Mouse (Mus musculus) heart, adult 2 months (tissue): ENCODE data around the gene Pxmp4. TPM values are rescaled to one million over a fixed set of nuclear protein-coding genes. Genes with fewer than 3 reads are reported as not detected.

Experiments used
- DNase-seq, 2 experiments: peaks; one replicate each; pipeline ENCODE4 v3.0.0; 2021
- H3K27ac ChIP-seq: fragments of 200-600 bp; 2 replicates; pipeline ENCODE4 v1.8.1; 2022
- H3K27me3 ChIP-seq: fragments of 200-500 bp; 2 replicates; pipeline ENCODE4 v1.6.1; 2012; ENCODE audit warnings: mild to moderate bottlenecking, low read length, inconsistent platforms, mixed read lengths; ENCODE audit not compliant: control insufficient read depth, insufficient read depth
- H3K36me3 ChIP-seq: fragments of 200-500 bp; 2 replicates; pipeline ENCODE4 v1.6.1; 2012; ENCODE audit warnings: low read length, inconsistent platforms; ENCODE audit not compliant: control insufficient read depth, insufficient read depth
- H3K4me1 ChIP-seq: fragments of 200-500 bp; 2 replicates; pipeline ENCODE4 v1.6.1; 2011; ENCODE audit warnings: low read length; ENCODE audit not compliant: control insufficient read depth, insufficient read depth
- H3K4me3 ChIP-seq: fragments of 200-600 bp; 2 replicates; pipeline ENCODE4 v1.8.1; 2022
- H3K79me2 ChIP-seq: fragments of 200-500 bp; replicated peaks from 2 replicates; pipeline ENCODE4 v1.6.1; 2012; ENCODE audit warnings: mild to moderate bottlenecking, inconsistent platforms, low read length, moderate library complexity, mixed read lengths; ENCODE audit not compliant: control insufficient read depth, insufficient read depth
- H3K9ac ChIP-seq: fragments of 200-500 bp; 2 replicates; pipeline ENCODE4 v1.6.1; 2012; ENCODE audit warnings: low read depth, mild to moderate bottlenecking, control low read depth, inconsistent platforms, low read length, mixed read lengths
- CTCF ChIP-seq: fragments of 200-600 bp; IDR thresholded peaks from 2 replicates; pipeline ENCODE4 v1.8.1; 2022; ENCODE audit warnings: antibody characterized with exemption, mild to moderate bottlenecking, moderate library complexity
- EP300 ChIP-seq: fragments of 200-500 bp; IDR thresholded peaks from 2 replicates; pipeline ENCODE4 v1.6.1; 2011; ENCODE audit warnings: low read depth, low read length, control low read depth; ENCODE audit not compliant: insufficient read depth
- POLR2A ChIP-seq: fragments of 200-500 bp; IDR thresholded peaks from 2 replicates; pipeline ENCODE4 v1.6.1; 2011; ENCODE audit warnings: mild to moderate bottlenecking, low read depth, low read length, control low read depth; ENCODE audit not compliant: insufficient read depth
- WGBS: fragments of 180-500 bp; shearing (Covaris S2); methylation state at CpG from one replicate; pipeline ENCODE4 v1.1.7; 2018; 5-methylcytosine and 5-hydroxymethylcytosine counted together
- intact Hi-C: fragments of 180-260 bp; cut with DNase I; formaldehyde crosslinking; loops from one replicate; pipeline ENCODE4 v1.15.1; 2025
- polyA plus RNA-seq: library from polyadenylated mRNA; depleted of rRNA; stranded (reverse); fragments of >200 nt; gene quantifications from 2 replicates; pipeline ENCODE4 v1.2.3, GENCODE M21; 2012
- total RNA-seq, 2 experiments: library from RNA; stranded (reverse); gene quantifications; 2 replicates each; pipeline ENCODE4 v1.2.3; 2021

Gene Pxmp4
- total and polyA plus RNA-seq, 3 experiments: 20.9 to 49.9 (median 21.5) TPM

GRCm38 (mm10) chr2:154555235-154555634 is 48.3 kb downstream of the Pxmp4 start:
- H3K9ac ChIP-seq: no peak overlapping the region
- H3K4me1 ChIP-seq: peaks cover 5% of the 10 kb centered on the region
- H3K36me3 ChIP-seq: no peaks in the 10 kb centered on the region
- TF ChIP-seq POLR2A: no peak
- TF ChIP-seq EP300: no peak
- no peak for TF ChIP-seq CTCF
- WGBS: 86% methylated on average over 6 of the region's 6 CpGs
- intact Hi-C loops: no loop called here
- no peaks in the 10 kb centered on the region for H3K27me3 ChIP-seq
- no peak overlapping the region for H3K27ac ChIP-seq
- DNase-seq: no peak
- no peaks in the 10 kb centered on the region for H3K79me2 ChIP-seq
- H3K4me3 ChIP-seq: no peak overlapping the region

- intact Hi-C loops: loop anchor here (5.0 kb wide), 1 partner anchor 60 kb away; the partner anchor contains the start of genes 4930519P11Rik and Zfp341
- Histone ChIP-seq H3K4me3 (peak overlapping the region; percentile 44), H3K79me2 (no peaks in the 10 kb centered on the region), H3K27me3 (no peaks in the 10 kb centered on the region), H3K9ac (peak overlapping the region; percentile 17; the same call in 1 of the 2 replicates), H3K27ac (peak overlapping the region; percentile 11; the same call in 1 of the 2 replicates), H3K4me1 (peaks cover 1% of the 10 kb centered on the region; the same call in 1 of the 2 replicates), H3K36me3 (no peaks in the 10 kb centered on the region)
- 12% methylated on average over 27 of the region's 27 CpGs for WGBS
- DNase-seq: peak; percentile 73 to 75
- peak; percentile 76 for TF ChIP-seq CTCF
- no peak for TF ChIP-seq POLR2A
- TF ChIP-seq EP300: 0 out of 2 replicates have a peak, but pooled peaks have one; percentile 24
These were observed 51.0 kb downstream of the Pxmp4 start for GRCm38 (mm10) chr2:154552424-154552907.

- 44% methylated on average over 21 of the region's 21 CpGs for WGBS
These were observed 51.6 kb downstream of the Pxmp4 start for GRCm38 (mm10) chr2:154551927-154552326.

DNA sequence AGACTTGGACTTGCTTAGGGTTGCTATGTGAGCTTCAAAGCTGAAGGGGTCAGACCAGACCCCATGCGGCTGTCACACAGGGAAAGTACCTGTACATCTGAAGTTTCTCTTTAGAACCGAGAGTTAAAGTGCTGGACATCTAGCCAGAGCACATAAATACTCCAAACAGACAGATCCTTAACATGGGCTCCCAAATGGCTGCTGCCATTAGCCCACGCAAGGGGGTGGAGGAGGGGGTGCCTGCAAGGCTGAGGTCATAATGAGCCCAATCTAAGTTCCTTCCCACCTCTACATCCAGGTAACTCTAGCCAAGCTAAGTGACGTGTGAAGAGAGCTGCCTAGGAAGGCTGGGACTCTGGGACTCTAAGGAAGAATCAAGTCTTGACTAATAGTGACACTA is 52.0 kb downstream of the Pxmp4 start, which contains the start of gene Actl10:
Gene Actl10, plus strand, starts transcription at position 301 of the 400 bp plus-strand sequence.
- Histone ChIP-seq H3K27ac (peak within 1 kb of the TSS; percentile 11; the same call in 1 of the 2 replicates), H3K9ac (peak within 1 kb of the TSS; percentile 17; the same call in 1 of the 2 replicates)
- intact Hi-C loops: loop anchor here (5.0 kb wide), 1 partner anchor 61 kb away; the partner anchor contains the start of genes 4930519P11Rik and Zfp341

More at GRCm38 (mm10) chr2:154551927-154552326, 51.6 kb downstream of the Pxmp4 start:
- DNase-seq: peak in 1 of 2 experiments; percentile 20
- Histone ChIP-seq H3K9ac (no peak overlapping the region), H3K36me3 (no peaks in the 10 kb centered on the region), H3K79me2 (no peaks in the 10 kb centered on the region), H3K4me1 (peaks cover 1% of the 10 kb centered on the region; the same call in 1 of the 2 replicates), H3K27ac (no peak overlapping the region), H3K4me3 (peak overlapping the region; percentile 44), H3K27me3 (no peaks in the 10 kb centered on the region)
- no peak for TF ChIP-seq POLR2A
- no peak for TF ChIP-seq CTCF
- TF ChIP-seq EP300: no peak
- intact Hi-C loops: loop anchor here (5.0 kb wide), 1 partner anchor 60 kb away; the partner anchor contains the start of genes 4930519P11Rik and Zfp341

GRCm38 (mm10) chr2:154550937-154551336 is 52.6 kb downstream of the Pxmp4 start:
- Histone ChIP-seq H3K9ac (no peak overlapping the region), H3K4me1 (peaks cover 1% of the 10 kb centered on the region; the same call in 1 of the 2 replicates), H3K27ac (no peak overlapping the region), H3K36me3 (no peaks in the 10 kb centered on the region), H3K79me2 (no peaks in the 10 kb centered on the region), H3K27me3 (no peaks in the 10 kb centered on the region), H3K4me3 (no peak overlapping the region)
- 70% methylated on average over 2 of the region's 2 CpGs for WGBS
- no peak for TF ChIP-seq EP300
- no peak for TF ChIP-seq POLR2A
- TF ChIP-seq CTCF: no peak
- intact Hi-C loops: loop anchor here (5.0 kb wide), 1 partner anchor 61 kb away; the partner anchor contains the start of genes 4930519P11Rik and Zfp341
- no peak for DNase-seq

More for the DNA sequence above, 52.0 kb downstream of the Pxmp4 start, which contains the start of gene Actl10:
- Histone ChIP-seq H3K27me3 (no peaks in the 10 kb centered on the region), H3K79me2 (no peaks in the 10 kb centered on the region), H3K4me3 (peak within 1 kb of the TSS; percentile 44), H3K4me1 (peaks cover 1% of the 10 kb centered on the region; the same call in 1 of the 2 replicates), H3K36me3 (no peaks in the 10 kb centered on the region)
- TF ChIP-seq EP300 (no peak), POLR2A (no peak), CTCF (no peak)
- DNase-seq: no peak
- WGBS: 91% methylated on average over 4 of the region's 4 CpGs

DNA sequence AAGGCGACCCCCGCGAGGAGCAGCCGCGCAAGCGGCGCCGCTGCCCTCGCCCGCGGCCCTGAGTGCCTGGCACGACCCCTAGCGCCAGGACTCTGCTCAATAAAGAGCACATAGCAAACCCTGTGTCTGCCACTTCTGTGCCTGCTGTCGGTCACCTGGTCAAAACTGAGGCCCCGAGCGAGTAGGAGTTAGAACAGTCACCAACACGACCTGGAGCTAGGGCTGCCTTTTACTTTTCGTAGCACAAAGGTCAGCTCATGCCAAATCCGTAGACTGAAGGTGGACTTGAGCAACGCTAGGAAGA is 53.7 kb downstream of the Pxmp4 start:
- Histone ChIP-seq H3K4me3 (peak overlapping the region; percentile 38; the same call in 1 of the 2 replicates), H3K4me1 (peaks cover 1% of the 10 kb centered on the region; the same call in 1 of the 2 replicates), H3K9ac (no peak overlapping the region), H3K27ac (no peak overlapping the region), H3K27me3 (no peaks in the 10 kb centered on the region), H3K36me3 (no peaks in the 10 kb centered on the region), H3K79me2 (no peaks in the 10 kb centered on the region)
- intact Hi-C loops: loop anchor here (5.0 kb wide), 1 partner anchor 62 kb away; the partner anchor contains the start of genes 4930519P11Rik and Zfp341
- peak; percentile 13; the same call in 1 of the 2 replicates for TF ChIP-seq CTCF
- TF ChIP-seq EP300: no peak
- no peak for TF ChIP-seq POLR2A
- no peak for DNase-seq
- WGBS: 19% methylated on average over 20 of the region's 20 CpGs
